Mouse (Mus musculus): ENCODE measurements at regions not wholly inside any gene's neighbourhood (a gene's known extent, or its start where the extent isn't known, plus 50 kb on each side); places are given as distances from the start of the nearest gene placed in this dataset.
A peak's percentile ranks its signal among the peaks of the same experiment; 100 is the strongest.

- H3K27me3 ChIP-seq (ENCODE audit: control insufficient read depth, insufficient read depth, low read length), result no peaks in the 10 kb centered on the region
- no peak overlapping the region for H3K4me3 ChIP-seq (replicated peaks; ENCODE audit: insufficient read depth, low read depth, low read length)
- peak; percentile 97 to 99 for DNase-seq
- 8% methylated on average over 9 of the region's 9 CpGs for WGBS
- TF ChIP-seq POLR2A (IDR thresholded peaks at IDR 0.05; ENCODE audit: borderline replicate concordance, insufficient read depth, low read length), result no peak
- TF ChIP-seq CTCF (IDR thresholded peaks at IDR 0.05; ENCODE audit: borderline replicate concordance, insufficient read depth, low read depth, low read length), result no peak
- no peaks in the 10 kb centered on the region; the same call in 1 of the 2 replicates for H3K4me1 ChIP-seq (ENCODE audit: control insufficient read depth, insufficient read depth, low read length)
- H3K27ac ChIP-seq (ENCODE audit: insufficient read depth, low read length), result peak overlapping the region; percentile 38
These were observed 110.7 kb upstream of the Celf2 start for GRCm38 (mm10) chr2:7619888-7620664.

- no peak for DNase-seq
- Histone ChIP-seq H3K4me3 (replicated peaks; ENCODE audit: insufficient read depth, low read depth, low read length) (no peak overlapping the region), H3K27ac (ENCODE audit: insufficient read depth, low read length) (no peak overlapping the region), H3K27me3 (ENCODE audit: control insufficient read depth, insufficient read depth, low read length) (no peaks in the 10 kb centered on the region), H3K4me1 (ENCODE audit: control insufficient read depth, insufficient read depth, low read length) (no peaks in the 10 kb centered on the region)
- TF ChIP-seq POLR2A (IDR thresholded peaks at IDR 0.05; ENCODE audit: borderline replicate concordance, insufficient read depth, low read length) (no peak), CTCF (IDR thresholded peaks at IDR 0.05; ENCODE audit: borderline replicate concordance, insufficient read depth, low read depth, low read length) (no peak)
- WGBS, result 90% methylated on average over 2 of the region's 2 CpGs
These were observed 68.8 kb upstream of the Celf2 start for GRCm38 (mm10) chr2:7578196-7578595.
